ENCODE assay signal across 9 mouse cellular contexts in the genomic region with DNA sequence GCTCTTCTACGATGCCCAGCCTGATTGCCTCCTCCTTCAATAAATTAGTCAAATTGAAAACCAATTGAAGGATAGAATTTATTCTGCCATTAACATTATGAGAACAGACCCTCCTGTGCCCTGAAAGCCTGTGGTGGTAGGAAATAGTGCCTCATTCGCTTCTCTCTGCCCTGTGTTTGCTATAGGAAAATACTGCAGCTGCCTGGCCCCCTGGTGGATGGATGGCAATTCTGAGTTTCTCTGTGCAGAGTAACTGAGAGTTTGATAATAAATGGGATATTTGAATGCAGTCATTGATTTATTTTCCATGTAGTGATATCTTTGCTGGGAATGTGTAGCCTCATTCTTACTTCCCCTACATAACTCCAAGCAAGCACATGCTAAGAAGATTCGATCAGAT.
DNase-seq lines count a peak whose midpoint lies in the region; ATAC-seq and TF ChIP-seq lines count a peak whose summit lies in the region.
"Had no signal": no experiment of that assay in that cellular context is flagged by ENCODE, and none has a peak within 500 bp of the region (broad histone marks: within the 10 kb centered on the region; RNA-seq: fewer than 3 reads in every experiment).

No protein-coding gene starts in this region.

- 0 out of 2 replicates have a peak, but pooled peaks cover 16% of the 10 kb centered on the region for H3K27me3 ChIP-seq in heart, postnatal 0 days (ENCODE audit: control insufficient read depth, insufficient read depth, low read length)
- peaks cover 45% of the 10 kb centered on the region for H3K27me3 ChIP-seq in heart, embryonic 12.5 days (replicated peaks)
- no peaks in the 10 kb centered on the region for H3K27me3 ChIP-seq in hindbrain, postnatal 0 days (ENCODE audit: insufficient read depth, low read length)
- no peaks in the 10 kb centered on the region for H3K27me3 ChIP-seq in midbrain, postnatal 0 days (ENCODE audit: insufficient read depth, low read length)

- no peak overlapping the region for H3K27ac ChIP-seq in heart, postnatal 0 days (ENCODE audit: low read depth)
- H3K27ac ChIP-seq in heart, embryonic 12.5 days (ENCODE audit: poor library complexity, severe bottlenecking), result no peak overlapping the region
- H3K27ac ChIP-seq in hindbrain, postnatal 0 days, result peak overlapping the region; percentile 58; the same call in 1 of the 2 replicates
- peak overlapping the region; percentile 53 for H3K27ac ChIP-seq in midbrain, postnatal 0 days (ENCODE audit: low read depth, low read length)
- H3K27ac ChIP-seq: midbrain, embryonic 12.5 days had no signal

- WGBS in heart, postnatal 0 days, result 58% methylated on average over 3 of the region's 3 CpGs
- 64% methylated on average over 3 of the region's 3 CpGs for WGBS in heart, embryonic 12.5 days
- 46% methylated on average over 3 of the region's 3 CpGs for WGBS in hindbrain, postnatal 0 days
- 49% methylated on average over 3 of the region's 3 CpGs for WGBS in midbrain, postnatal 0 days

- no peaks in the 10 kb centered on the region for H3K36me3 ChIP-seq in heart, postnatal 0 days (replicated peaks; ENCODE audit: control insufficient read depth, insufficient read depth, low read length)
- no peaks in the 10 kb centered on the region for H3K36me3 ChIP-seq in heart, embryonic 12.5 days
- H3K36me3 ChIP-seq in hindbrain, postnatal 0 days (ENCODE audit: insufficient read depth, low read length), result no peaks in the 10 kb centered on the region
- H3K36me3 ChIP-seq in midbrain, postnatal 0 days (ENCODE audit: insufficient read depth, low read length), result no peaks in the 10 kb centered on the region
- H3K36me3 ChIP-seq: midbrain, embryonic 12.5 days had no signal

- no peak overlapping the region for H3K9ac ChIP-seq in heart, postnatal 0 days (replicated peaks; ENCODE audit: low read depth, low read length)
- H3K9ac ChIP-seq in heart, embryonic 12.5 days, result no peak overlapping the region
- no peak overlapping the region for H3K9ac ChIP-seq in hindbrain, postnatal 0 days (replicated peaks; ENCODE audit: low read length)
- H3K9ac ChIP-seq in midbrain, postnatal 0 days (replicated peaks; ENCODE audit: low read length, poor library complexity, severe bottlenecking), result no peak overlapping the region
- H3K9ac ChIP-seq: midbrain, embryonic 12.5 days had no signal

- no peak for TF ChIP-seq EP300 in heart, postnatal 0 days (IDR thresholded peaks at IDR 0.05; ENCODE audit: low read depth)

- H3K9me3 ChIP-seq in heart, postnatal 0 days (replicated peaks; ENCODE audit: control insufficient read depth, low read length), result no peaks in the 10 kb centered on the region
- H3K9me3 ChIP-seq in heart, embryonic 12.5 days (replicated peaks), result no peaks in the 10 kb centered on the region
- H3K9me3 ChIP-seq in hindbrain, postnatal 0 days (ENCODE audit: low read length), result no peaks in the 10 kb centered on the region
- H3K9me3 ChIP-seq in midbrain, postnatal 0 days (ENCODE audit: low read length), result no peaks in the 10 kb centered on the region
- H3K9me3 ChIP-seq: midbrain, embryonic 12.5 days had no signal

- peak; percentile 47 for TF ChIP-seq CTCF in heart, postnatal 0 days (IDR thresholded peaks at IDR 0.05; ENCODE audit: low read depth)
- peak; percentile 83 for TF ChIP-seq CTCF in hindbrain, postnatal 0 days (IDR thresholded peaks at IDR 0.05; ENCODE audit: low read depth)
- TF ChIP-seq CTCF in midbrain, postnatal 0 days (IDR thresholded peaks at IDR 0.05), result peak; percentile 91

- no peak overlapping the region for H3K4me3 ChIP-seq in heart, postnatal 0 days (ENCODE audit: low read depth, low read length)
- H3K4me3 ChIP-seq in heart, embryonic 12.5 days, result no peak overlapping the region
- H3K4me3 ChIP-seq in hindbrain, postnatal 0 days (ENCODE audit: low read length), result no peak overlapping the region
- no peak overlapping the region for H3K4me3 ChIP-seq in midbrain, postnatal 0 days (ENCODE audit: low read depth, low read length)
- H3K4me3 ChIP-seq: midbrain, embryonic 12.5 days had no signal

- ATAC-seq in heart, postnatal 0 days (ENCODE audit: insufficient read depth, low read depth), result no peak
- ATAC-seq in heart, embryonic 12.5 days (ENCODE audit: insufficient number of reproducible peaks, low FRiP score), result no peak
- peak; percentile 69; the same call in 1 of the 2 replicates for ATAC-seq in hindbrain, postnatal 0 days
- peak; percentile 60; the same call in 1 of the 2 replicates for ATAC-seq in midbrain, postnatal 0 days (ENCODE audit: low FRiP score)

- H3K4me2 ChIP-seq in heart, postnatal 0 days (ENCODE audit: low read depth, low read length), result no peak overlapping the region
- H3K4me2 ChIP-seq in heart, embryonic 12.5 days, result no peak overlapping the region
- H3K4me2 ChIP-seq in hindbrain, postnatal 0 days (ENCODE audit: low read depth, low read length), result no peak overlapping the region
- H3K4me2 ChIP-seq in midbrain, postnatal 0 days (ENCODE audit: low read depth, low read length, poor library complexity, severe bottlenecking), result no peak overlapping the region
- H3K4me2 ChIP-seq: midbrain, embryonic 12.5 days had no signal

- DNase-seq in heart, postnatal 0 days (ENCODE audit: low spot score), result no peak
- peak; percentile 59 for DNase-seq in testis, postnatal 10 days (ENCODE audit: low spot score)
- DNase-seq in testis, postnatal 14 days (ENCODE audit: low spot score), result no peak
- peak; percentile 75 for DNase-seq in hindbrain, postnatal 0 days (ENCODE audit: low spot score)
- peak; percentile 66 for DNase-seq in midbrain, postnatal 0 days (ENCODE audit: low spot score)
- DNase-seq in thymus, postnatal 25 days, result no peak
- DNase-seq in adrenal gland, adult 8-10 months, result no peak

- H3K4me1 ChIP-seq in heart, postnatal 0 days (ENCODE audit: control insufficient read depth, insufficient read depth), result no peaks in the 10 kb centered on the region
- H3K4me1 ChIP-seq in heart, embryonic 12.5 days (replicated peaks), result no peaks in the 10 kb centered on the region
- H3K4me1 ChIP-seq in hindbrain, postnatal 0 days (ENCODE audit: insufficient read depth, low read length), result no peaks in the 10 kb centered on the region
- H3K4me1 ChIP-seq in midbrain, postnatal 0 days (ENCODE audit: insufficient read depth, low read length), result no peaks in the 10 kb centered on the region; the same call in 1 of the 2 replicates
- H3K4me1 ChIP-seq: midbrain, embryonic 12.5 days had no signal

Comparison
In these comparisons a context has a peak if more than half of its experiments do, and no peak if none do; other contexts are left out.
1. DNase-seq: peak in testis, postnatal 10 days (single experiment), hindbrain, postnatal 0 days (single experiment) and midbrain, postnatal 0 days (single experiment); none in heart, postnatal 0 days (single experiment), testis, postnatal 14 days (single experiment), thymus, postnatal 25 days (single experiment) and adrenal gland, adult 8-10 months (single experiment).
2. ATAC-seq: peak in hindbrain, postnatal 0 days (single experiment) and midbrain, postnatal 0 days (single experiment); none in heart, postnatal 0 days (single experiment) and heart, embryonic 12.5 days (single experiment).
3. H3K27ac ChIP-seq: peak in hindbrain, postnatal 0 days (single experiment) and midbrain, postnatal 0 days (single experiment); none in heart, postnatal 0 days (single experiment) and heart, embryonic 12.5 days (single experiment).
4. Peak in every context shown above with its lines, with median percentiles within 50 percentile points of each other: CTCF ChIP-seq.